Mouse (Mus musculus): ENCODE measurements around the gene Emc10.

Gene Emc10

DNA sequence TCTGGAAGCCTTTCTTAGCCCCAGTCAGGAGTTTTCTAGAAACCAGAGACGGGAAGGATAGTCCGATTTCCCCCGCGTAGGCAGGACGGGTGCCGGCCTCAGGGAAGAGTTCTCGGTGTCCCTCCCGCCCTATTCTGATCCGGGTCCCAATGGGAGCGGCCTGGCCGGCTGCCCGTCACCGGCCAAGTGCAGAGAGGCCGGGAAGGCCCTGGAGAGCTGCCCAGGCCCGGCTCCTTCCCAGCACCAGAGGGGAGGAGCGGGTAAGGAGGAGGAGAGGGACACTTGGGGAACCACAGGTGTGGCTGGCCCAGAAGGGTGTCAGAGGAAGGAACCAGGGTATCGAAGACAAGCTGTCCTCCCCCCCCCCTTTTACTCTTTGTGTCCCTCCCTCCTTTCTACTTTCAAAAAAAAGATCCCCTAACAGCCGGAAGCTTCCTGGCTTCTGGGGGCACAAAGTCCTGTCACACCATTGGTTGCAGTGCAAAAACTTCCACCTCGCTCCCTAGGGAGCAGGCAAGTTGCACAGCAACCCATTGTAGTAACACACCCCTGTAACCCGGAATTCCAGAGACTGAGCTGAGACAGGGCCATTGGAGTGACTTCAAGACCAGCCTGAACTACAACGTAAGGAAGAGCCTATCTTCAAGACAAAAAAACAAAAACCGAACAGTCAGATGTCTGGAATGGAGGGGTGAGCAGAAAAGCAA, 28.9 kb upstream of the Emc10 start:
- peak; percentile 85 for DNase-seq (ENCODE audit: low spot score)

DNA sequence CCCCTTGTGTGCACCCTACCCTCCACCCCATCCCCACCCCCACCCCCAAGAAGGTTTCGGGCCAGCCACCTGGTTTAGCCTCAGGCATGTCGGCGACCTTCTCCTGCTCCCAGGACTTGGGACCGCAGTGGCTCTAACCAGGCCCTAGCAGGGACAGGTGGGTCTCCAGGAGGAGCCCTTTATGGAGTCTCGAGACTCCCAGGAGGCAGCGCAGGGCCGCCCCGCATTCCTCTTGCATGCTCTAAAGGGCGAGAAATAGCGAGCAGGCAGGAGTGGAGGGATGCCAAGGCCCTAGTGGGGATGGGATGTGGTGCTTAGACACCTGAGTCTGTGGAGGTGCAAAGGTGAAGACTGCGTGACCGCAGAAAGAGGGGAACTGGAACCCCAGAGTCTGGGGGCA, 28.2 kb upstream of the Emc10 start, which contains the start of gene Mybpc2:
Gene Mybpc2, minus strand, starts transcription at position 155 of the 400 bp plus-strand sequence.
- no peak for DNase-seq (ENCODE audit: low spot score)

DNA sequence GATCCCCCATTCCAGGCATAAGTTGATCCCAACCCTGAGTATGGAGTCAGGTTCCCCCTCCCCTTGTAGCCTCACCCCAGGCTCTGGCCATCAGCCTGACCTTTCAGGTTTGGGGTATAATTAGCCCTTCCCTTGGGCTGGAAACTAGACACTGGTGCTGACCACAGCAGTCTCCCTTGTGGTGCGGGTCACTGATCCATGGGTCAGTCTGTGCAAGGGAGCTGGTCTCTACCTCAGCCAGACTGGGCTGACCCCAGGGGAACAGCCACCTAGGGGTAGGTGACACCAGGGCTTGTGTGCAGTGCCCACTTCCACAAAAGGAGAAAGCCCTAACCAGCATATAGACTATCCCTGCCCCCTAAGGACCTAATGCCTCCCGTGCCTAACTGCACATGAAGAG, 26.7 kb upstream of the Emc10 start:
- DNase-seq (ENCODE audit: low spot score) = no peak

DNA sequence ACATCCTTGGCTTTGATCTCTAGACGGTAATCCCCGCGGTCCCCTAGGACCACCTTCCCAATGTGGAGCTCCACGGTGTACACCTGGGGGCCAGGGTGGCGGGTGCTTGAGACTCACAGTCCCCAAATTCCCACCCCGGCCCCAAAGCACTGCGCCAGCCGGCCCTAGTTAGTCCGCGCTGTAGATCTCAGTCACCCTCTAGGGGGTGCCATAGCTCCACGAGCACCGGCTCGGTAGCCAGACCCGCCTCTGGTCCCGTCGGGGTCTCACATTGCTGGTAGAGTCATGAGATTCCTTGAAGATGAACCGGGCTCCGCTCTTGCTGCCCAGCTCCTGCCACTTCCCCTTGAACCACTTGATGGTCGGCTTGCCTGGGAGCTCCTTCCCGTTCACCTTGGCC, 25.4 kb upstream of the Emc10 start:
- no peak for DNase-seq (ENCODE audit: low spot score)

DNA sequence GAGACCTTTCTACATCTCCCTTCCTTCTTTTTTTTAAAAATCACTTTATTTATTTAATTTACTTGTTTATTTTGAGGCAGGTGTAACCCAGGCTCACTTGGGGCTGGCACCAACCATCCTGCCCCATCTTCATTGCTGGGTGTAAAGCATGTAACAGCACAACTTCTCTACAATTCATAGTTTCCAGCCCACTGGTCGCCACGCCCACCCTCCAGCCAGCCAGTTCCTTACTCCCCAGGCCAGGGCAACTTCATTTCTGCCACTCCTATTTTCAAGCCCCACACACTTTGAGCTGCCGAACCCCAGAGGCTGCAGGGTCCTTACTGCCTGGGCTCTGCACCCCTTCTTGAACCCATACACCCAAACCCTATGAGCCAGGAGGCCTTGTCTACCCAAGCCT, 24.7 kb upstream of the Emc10 start:
- DNase-seq (ENCODE audit: low spot score) = no peak

DNA sequence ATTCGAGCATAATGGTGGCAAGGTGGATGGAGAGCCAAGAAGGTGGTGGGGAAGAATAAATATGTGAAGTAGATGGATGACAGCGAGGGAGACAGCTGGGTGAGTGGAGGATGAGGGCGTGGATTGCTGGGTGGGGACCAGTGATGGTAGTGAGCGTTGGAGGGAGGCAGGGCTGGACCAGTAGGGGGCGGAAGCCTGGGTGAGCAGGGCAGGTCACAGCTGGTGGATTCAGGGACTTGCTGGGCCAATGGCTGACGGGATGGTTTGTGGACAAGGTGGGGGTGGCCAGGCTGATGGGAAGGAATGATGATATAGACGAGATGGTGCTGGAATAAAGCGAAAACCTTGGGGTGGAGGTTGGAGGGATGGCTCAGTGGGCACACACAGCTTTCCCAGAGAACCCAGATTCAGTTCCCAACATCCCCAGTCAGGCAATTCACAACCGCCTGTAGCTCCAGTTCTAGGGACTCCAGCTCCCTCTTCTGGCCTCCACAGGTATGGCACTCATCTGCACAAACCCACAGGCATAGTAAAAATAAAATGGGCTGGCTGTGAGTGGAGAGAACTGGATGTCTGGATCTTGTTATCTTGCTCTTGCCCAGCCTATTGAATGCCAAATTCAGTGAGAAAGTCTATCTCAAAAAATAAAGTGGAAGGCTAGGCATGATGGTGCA, 23.0 kb upstream of the Emc10 start:
- no peak for DNase-seq (ENCODE audit: low spot score)

DNA sequence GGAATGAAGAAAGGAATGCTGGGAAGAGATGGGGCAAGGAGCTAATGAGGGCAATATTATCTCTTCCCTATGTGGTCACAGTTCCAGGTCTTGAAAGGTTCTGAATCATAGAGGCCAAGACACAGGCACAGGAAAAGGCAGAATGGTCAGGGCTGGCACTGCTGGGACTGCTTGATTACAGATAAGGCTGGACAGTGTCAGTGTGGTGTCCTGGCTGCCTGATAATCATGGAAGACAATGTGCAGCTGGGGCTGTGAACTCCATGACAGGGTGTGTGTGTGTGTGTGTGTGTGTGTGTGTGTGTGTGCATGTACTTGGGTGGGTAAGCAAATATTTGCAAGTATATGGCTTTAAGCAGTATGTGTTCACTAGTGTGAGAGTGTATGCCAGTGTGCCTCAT, 11.2 kb upstream of the Emc10 start:
- DNase-seq (ENCODE audit: low spot score) = no peak

DNA sequence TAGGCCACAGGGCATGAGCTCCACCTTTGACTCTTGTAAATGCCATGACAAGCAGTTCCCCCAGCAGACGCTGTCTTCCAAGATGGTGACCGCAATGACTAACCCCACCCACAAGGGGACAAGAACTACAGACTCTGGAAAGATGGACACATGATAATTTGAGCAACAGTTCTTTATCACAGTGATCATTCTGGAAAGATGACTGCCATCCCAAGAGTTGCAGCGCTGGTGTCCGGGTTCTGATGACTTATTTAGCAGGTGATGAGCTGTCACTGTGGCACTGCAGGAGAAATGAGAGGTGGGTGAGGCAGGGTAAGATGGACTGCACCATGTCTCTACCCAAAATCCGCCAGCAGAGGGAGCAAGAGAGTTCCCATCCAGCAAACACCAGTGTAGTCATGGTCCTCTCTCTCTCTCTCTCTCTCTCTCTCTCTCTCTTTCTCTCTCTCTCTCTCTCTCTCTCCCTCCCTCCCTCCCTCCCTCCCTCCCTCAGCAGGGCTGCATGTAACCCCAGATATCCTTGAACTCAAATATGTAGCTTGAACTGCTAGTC, 5.3 kb upstream of the Emc10 start:
- DNase-seq (ENCODE audit: low spot score) = no peak

DNA sequence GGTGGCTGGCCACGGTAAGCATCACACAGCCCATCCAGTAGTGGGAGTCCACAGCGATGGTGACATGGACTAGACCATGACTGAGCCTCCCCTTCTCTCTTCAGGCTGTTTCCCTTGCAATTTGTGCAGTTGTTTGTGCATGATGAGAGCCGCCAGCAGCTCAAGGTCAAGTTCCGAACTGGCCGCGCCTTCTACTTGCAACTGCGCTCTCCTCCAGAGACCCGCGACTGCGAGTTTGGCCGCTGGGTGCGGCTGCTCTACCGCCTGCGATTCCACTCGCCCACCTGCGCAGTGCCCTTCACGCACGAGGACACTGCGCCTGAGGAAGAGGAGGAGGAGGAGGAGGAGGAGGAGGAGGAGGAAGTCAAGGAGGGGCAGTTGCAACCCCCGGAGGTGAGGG, 3.7 kb upstream of the Emc10 start:
- DNase-seq (ENCODE audit: low spot score) = no peak

DNA sequence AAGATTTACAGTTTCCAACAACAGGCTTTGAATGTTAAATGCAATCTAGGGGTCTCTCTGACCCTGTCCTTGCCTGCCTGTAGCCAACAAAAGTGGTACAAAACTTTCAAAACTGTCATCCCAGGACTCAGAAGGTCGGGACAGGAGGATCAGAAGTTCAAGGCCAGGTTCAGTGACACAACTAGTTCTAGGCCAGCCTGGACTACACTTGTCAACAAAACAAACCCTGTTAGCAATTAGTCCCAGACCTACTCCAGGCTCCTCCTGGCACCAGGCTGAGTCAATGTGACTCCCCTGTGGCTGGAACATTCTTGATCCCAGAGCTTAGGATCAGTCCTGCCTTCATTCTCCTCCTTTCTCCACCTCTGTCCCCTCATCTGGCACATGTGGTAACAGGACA, 2.6 kb upstream of the Emc10 start:
- no peak for DNase-seq (ENCODE audit: low spot score)

DNA sequence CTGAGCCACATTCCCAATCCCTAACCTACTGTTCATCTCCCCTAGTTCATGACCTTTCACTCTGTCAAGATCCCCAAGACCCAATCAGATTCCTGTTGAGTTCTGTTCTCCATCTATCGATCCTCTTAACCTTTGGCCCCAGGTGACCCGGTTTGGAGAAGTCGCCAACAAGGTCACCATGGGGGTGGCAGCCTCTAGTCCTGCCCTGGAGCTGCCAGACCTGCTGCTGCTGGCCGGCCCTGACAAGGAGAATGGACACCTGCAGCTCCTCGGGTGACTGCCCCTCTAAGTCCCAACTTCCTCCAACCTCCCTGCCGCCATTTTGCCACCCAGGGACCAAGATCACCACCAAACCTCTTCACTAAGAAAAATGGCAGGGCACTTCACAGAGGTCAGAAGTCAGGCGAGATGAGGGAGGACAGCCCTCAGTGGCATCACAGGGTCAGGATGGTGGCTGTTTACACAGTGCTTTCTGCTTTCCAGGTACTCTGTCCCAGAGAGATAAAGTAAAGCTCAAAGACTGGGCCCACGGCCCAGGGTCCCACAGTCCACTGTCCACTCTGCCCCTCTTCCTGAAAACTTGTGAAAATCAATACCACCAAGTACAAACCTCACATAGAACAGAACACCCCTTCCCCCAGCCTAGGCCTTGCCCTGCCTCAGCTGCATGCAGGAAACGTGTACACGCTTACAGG, 1.2 kb upstream of the Emc10 start:
- no peak for DNase-seq (ENCODE audit: low spot score)

DNA sequence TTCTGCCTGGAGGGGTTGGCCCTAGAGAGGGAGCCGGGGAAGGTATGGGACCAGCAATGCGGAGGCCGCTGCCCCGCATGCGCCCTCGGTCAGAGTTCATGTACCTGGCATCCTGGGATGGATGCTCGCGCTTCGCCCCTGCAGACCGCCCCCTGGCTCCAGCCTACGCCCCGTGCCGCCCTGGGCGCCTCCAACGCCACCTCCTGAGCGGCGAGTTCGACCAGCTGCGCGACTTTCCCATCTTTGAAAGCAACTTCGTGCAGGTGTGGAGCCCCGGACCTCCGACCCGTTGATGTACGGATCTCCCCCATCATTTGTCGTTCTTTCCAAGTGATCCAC, 411 bp upstream of the Emc10 start:
- DNase-seq (ENCODE audit: low spot score) = no peak

DNA sequence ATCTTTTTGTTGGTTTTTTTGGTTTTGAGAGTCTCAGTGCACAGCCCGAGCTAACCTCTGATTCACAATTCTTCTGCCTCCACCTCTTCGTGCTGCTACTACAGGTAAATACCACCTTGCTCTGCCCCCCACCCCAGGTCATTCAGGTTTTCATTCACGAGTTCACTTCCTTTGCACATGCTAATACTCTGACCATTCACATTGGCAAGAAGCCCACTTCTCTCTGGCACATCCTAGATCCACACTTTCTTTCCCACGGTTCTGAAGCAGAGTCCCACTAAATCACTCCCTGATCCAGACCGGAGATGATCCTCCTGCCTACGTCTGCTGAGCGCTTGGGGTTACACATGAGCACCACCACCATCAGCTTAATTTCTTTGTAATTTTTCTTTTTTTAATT, 1.2 kb downstream of the Emc10 start:
- no peak for DNase-seq (ENCODE audit: low spot score)

DNA sequence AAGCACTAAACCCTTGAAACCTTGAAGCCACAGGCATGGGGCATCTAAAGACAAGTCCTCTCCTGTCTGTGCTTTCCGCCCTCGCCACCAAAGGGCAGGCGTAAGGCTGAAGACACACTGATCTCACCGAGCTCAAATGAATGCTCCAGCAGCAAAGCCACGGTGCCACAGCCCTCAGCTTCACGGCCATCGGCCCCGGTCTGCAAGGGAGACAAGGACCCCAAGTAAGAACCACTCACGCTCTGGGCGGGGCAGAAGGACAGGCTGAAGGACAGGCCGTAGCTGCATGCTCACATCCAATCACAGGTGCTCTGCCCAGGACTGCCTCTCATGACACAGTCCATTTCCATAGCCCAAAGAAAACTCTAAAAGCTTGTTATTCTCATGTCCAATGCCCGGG, 1.6 kb downstream of the Emc10 start:
- no peak for DNase-seq (ENCODE audit: low spot score)

DNA sequence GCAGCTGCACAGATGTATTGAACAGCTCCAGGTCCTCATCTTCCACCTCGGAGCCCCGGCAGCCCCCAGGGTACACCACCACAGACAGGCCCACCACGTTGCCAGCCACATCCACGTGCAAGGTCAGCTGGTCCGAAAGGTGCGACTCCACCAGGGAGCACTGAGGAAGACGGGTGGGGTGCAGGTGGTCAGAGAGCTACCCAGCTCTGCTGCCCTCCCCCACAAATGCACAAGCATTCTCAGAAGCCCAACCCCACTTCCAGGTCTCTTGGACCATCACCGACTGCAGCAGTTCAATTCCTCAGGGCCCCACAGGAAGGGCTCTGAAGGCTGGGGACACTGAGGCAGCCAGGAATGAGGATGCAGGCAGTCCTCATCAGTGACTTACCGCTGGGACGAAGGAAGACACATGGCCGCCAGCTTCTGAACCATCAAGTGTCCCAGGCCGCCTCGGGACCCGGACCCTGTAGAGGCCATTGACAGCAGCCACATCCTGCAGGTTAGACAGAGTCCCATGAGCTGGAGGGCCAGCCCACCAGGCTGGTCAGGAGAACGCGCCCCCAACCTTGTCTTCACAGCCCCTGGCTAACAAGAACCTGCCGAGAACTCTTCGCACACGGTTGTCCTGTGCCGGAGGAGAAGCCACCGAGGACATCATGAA, 4.0 kb downstream of the Emc10 start:
- no peak for DNase-seq (ENCODE audit: low spot score)

DNA sequence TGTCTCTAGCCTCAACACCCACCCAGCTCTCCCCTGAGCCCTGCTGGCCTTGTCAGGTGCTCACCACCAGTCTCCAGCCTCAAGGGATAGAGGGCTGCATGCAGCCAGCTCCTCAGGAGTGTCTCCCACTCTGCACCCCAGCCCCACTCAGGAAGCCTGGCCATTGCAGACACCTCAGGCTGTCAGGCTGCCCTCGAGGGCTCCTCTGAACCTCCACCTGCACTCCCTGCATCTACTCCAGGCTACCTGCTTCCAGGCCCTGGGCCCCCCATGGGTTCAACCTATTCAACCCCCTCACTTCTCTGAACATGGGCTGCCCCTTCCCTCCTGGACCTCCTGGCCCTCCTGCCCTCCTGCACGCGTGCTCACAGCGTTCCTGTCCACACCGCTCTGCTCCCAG, 4.9 kb downstream of the Emc10 start:
- DNase-seq (ENCODE audit: low spot score) = no peak

DNA sequence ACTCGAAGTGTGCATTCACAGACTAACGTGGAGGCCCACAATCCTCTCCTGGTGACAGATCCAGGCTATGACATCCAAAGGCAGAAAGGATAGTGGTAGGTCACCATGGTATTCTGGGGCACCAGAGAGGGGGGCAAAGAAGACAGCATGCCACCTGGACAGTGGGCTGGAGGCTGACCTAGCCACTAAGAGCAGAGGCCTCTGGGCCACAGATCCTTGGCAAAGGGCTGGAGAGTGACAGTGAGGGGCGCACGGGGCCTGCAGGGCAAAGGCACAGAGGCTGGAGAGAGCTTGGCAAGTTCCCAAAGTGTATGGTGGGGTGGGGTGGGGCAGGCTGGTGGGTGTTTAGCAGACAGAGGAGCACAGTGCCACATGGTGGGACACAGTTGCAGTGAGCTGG, 6.0 kb downstream of the Emc10 start:
- DNase-seq (ENCODE audit: low spot score) = no peak

DNA sequence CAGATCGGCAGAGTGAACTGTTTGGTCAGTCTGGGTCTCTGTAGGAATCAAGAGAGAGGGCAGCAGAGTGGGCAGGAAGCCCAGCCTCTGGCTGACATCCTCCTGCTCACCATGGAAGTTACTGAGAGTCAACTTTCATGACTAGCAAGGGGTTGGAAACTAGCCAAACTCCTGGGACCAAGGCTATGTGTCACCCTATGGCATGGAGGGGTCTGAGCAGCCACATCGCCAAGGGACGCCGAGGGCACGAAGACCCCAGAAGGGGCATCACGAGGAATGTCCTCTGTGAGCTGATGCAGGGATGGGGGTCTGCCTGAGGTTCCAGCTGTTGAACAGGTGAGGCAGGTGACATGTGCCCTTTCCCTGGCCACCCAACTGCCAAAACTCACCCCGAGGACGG, 7.8 kb downstream of the Emc10 start:
- DNase-seq (ENCODE audit: low spot score) = no peak

DNA sequence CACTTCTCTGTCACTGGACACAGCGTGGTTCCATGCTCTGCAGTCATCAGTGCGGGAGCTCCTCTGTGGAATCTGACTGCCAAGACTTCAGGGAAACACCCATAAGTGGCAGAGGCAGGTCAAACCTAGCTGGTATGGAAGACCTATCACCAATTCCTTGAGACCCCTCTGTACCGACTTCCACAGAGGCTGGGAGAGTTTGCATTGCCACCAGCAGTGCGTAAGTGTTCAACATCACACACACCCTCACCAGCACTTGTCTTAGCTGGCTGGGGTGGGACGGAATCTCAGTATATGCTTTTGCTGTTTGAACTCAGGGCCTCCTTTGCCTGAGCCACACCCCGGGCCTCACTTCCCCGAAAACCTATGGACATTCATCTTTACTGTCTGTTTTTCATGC, 8.4 kb downstream of the Emc10 start:
- no peak for DNase-seq (ENCODE audit: low spot score)

DNA sequence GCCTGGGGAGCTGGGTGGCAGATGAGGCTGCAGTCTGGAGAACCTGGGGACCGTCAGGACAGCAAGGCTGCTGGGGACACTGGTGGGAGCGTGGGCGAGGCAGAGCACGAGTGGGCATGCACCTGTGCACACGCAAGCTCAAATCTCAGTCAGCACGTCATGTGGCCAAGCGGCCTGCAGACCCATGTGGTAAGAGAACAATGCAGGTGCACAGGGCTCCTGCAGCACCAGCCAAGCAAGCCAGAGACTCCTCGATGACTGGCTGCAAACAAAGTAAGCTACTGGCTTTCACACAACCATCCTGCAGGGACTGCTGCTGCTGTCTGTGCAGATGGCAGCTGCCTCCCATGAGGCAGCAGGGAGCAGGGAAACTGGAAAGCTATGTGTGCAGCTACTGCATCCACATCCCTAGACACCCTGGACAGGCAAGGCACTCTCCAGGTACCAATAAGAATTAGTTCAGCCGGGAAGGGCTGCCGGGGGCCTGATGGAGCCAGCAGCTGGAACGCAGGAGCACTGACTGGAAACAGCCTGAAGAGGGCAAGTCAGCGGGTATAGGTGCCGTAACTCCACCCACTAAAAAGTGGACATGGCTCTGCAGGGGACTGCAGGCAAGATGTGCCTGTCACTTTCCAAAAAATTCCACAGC, 9.3 kb downstream of the Emc10 start:
- DNase-seq (ENCODE audit: low spot score) = no peak

DNA sequence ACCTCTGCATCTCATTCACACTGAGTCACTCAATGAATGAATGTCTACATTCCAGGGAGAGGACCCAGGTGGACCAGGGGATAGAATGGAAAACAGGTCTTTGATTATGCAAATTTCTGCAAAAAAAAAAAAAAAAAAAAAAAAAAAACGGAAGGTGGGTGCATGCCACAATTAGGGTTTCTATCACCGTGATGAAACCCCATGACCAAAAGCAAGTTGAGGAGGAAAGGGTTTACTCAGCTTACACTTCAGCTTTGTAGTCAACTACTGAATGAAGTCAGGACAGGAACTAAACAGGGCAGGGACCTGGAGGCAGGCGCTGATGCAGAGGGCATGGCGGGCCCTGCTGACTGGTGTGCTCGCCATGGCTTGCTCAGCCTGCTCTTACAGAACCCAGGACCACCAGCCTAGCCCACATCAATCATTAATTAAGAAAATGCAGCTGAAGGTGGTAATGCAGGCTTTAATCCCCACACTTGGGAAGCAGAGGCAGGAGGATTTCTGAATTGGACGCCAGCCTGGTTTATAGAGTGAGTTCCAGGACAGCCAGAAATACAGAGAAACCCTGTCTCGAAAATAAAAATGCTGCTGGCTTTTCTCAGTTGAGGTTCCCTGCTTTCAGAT, 10.6 kb downstream of the Emc10 start:
- no peak for DNase-seq (ENCODE audit: low spot score)

Data from ovary, adult 18-20 months (tissue).